Mouse (Mus musculus) monocyte, adult 59 days (primary cell): ENCODE measurements around the gene Guca1a. TPM values are rescaled to one million over a fixed set of nuclear protein-coding genes. Genes with fewer than 3 reads are reported as not detected.

Experiments used
- total RNA-seq, 2 experiments: library from RNA; stranded (reverse); gene quantifications; one replicate each; pipeline ENCODE4 v1.2.4; 2023

Gene Guca1a
- total RNA-seq: 10 to 100 TPM; 10.5 to 14.1 TPM

DNA sequence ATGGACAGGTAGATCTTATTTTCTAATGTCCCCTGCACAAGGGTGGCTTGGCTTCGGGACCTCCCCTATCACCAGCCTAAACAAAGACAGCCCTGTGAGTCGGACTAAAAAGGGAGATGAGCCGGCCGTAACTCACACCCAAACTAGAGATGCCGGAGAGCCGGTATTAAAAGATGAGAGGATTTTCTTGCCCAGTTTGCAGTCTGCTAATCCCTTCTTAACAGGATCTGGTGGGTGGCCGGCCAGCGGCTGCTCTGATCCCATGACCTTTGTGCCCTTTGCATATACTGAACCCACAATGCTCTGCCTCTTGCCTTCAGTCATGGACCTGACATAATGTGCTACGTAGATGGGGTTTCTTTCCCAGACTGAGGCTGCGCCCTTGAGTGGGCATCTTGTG is at the start of gene Guca1a:
Guca1a (minus strand) TSS at position 134 of the 400 bp plus-strand sequence.

DNA sequence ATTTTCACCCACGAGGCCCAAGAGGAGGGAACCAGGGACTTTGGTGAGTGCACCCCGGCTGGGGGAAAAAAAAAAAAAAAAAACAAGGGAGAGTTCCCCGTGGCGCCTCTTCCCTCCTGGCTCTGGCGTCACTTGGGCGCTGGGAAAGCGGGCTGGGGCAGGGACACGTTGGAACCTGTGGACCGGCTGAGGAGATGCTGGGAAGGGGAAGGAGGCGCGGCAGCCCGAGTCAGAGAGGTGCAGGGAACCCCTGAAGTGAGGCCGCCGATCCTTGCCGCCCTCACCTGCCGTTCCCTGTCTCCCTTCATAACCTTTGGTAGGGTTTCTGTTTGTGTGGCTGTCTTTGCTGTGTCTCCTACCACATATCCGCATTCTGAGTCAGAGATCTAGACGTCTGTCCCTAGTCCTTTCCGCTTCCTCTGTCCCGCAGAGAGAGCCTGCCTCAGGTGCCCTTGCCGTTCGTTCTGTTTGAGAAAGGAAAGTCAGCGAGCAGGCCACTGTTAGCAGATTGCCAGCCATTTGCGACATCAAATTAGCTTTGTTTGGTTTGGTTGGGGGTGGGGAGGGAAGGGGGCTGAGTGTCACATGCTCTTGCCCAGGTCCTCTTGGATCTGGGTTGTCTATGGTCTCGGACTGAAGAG is 36.6 kb upstream of the Guca1a start, which contains the start of gene 1700001C19Rik:
1700001C19Rik (minus strand) TSS at position 470 of the 641 bp plus-strand sequence.

GRCm38 (mm10) chr17:47436156-47436906 is 35.9 kb upstream of the Guca1a start, which contains the start of gene AI661453:
TSS of gene AI661453 (plus strand) at chr17:47436615.

GRCm38 (mm10) chr17:47385145-47385544 is 15.2 kb downstream of the Guca1a start, which contains the start of gene Guca1b:
TSS of gene Guca1b (plus strand) at chr17:47385393.

GRCm38 (mm10) chr17:47368401-47369086 is 31.8 kb downstream of the Guca1a start, which contains the start of gene Mrps10:
TSS of gene Mrps10 (plus strand) at chr17:47368887.

Other genes with a start within 250 kb of the Guca1a start
- gene Mrps10, start 31.7 kb downstream of the Guca1a start, total RNA-seq: 10 to 100 TPM; 15.0 to 17.6 TPM
- gene Guca1b, start 15.2 kb downstream of the Guca1a start, total RNA-seq: 1 to 10 TPM in 1 of 2 experiments, under 1 TPM in 1; 0.52 to 1.2 TPM
- gene AI661453, start 36.0 kb upstream of the Guca1a start, total RNA-seq: not detected
- gene 1700001C19Rik, start 36.8 kb upstream of the Guca1a start, total RNA-seq: not detected
- gene Taf8, start 101.7 kb upstream of the Guca1a start, total RNA-seq: 10 to 100 TPM; 33.7 to 39.5 TPM
- gene Ccnd3, start 104.5 kb upstream of the Guca1a start, total RNA-seq: 100 to 1,000 TPM; 266 to 307 TPM
- gene Bysl, start 210.9 kb upstream of the Guca1a start, total RNA-seq: 10 to 100 TPM in 1 of 2 experiments, 1 to 10 TPM in 1; 9.5 to 10.5 TPM
- gene Med20, start 211.0 kb upstream of the Guca1a start, total RNA-seq: 10 to 100 TPM; 45.3 to 50.6 TPM
- gene Gm20517, start 211.0 kb upstream of the Guca1a start, total RNA-seq: 1 to 10 TPM; 1.9 to 2.5 TPM
- gene Usp49, start 230.1 kb upstream of the Guca1a start, total RNA-seq: 1 to 10 TPM; 3.5 to 6.4 TPM